Mouse (Mus musculus): ENCODE results near the gene Map3k4. TPM values are rescaled to one million over a fixed set of nuclear protein-coding genes. Genes with fewer than 3 reads are reported as not detected.

The Map3k4 gene
- total and polyA plus RNA-seq, 2 experiments from 2014 or later: 36.2 to 52.2 TPM

GRCm38 (mm10) chr17:12307251-12308135 lies 11.1 kb downstream of the Map3k4 start:
- H3K4me2 ChIP-seq (ENCODE audit: low read depth, low read length): no peak overlapping the region
- no peaks in the 10 kb centered on the region for H3K9me3 ChIP-seq (ENCODE audit: low read length)
- no peak overlapping the region for H3K27ac ChIP-seq
- H3K36me3 ChIP-seq (ENCODE audit: insufficient read depth, low read length): no peaks in the 10 kb centered on the region
- no peak overlapping the region for H3K4me3 ChIP-seq (ENCODE audit: low read length)
- DNase-seq (ENCODE audit: low spot score) (no peak), ATAC-seq (peak; percentile 43; the same call in 1 of the 2 replicates)
- H3K9ac ChIP-seq (replicated peaks; ENCODE audit: low read length): no peak overlapping the region
- no peaks in the 10 kb centered on the region for H3K27me3 ChIP-seq (ENCODE audit: insufficient read depth, low read length)
- WGBS: 73% methylated on average over 20 of the region's 20 CpGs
- no peak; the same call in 1 of the 2 replicates for TF ChIP-seq CTCF (IDR thresholded peaks at IDR 0.05; ENCODE audit: low read depth)
- H3K4me1 ChIP-seq (ENCODE audit: insufficient read depth, low read length): no peaks in the 10 kb centered on the region

DNA sequence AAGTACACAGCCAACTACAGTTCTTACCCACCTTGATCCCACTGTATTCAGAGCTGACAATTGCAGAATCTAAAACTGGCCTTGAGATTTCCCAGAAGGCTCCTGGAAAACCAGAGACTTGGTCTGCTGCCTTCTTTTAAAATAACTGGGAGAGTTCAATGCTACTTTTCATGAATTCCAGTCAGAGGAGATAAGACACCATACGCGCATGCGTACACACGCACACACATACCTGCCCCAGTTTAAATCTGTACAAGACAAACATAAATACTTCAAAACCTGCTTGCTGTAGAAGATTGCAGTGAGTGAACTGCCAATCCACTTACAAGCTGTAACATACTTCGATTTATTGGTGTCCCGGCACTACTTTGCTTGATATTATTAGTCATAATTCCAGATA lies 13.9 kb downstream of the Map3k4 start:
- Histone ChIP-seq H3K4me3 (ENCODE audit: low read length) (no peak overlapping the region), H3K27ac (no peak overlapping the region), H3K4me2 (ENCODE audit: low read depth, low read length) (no peak overlapping the region), H3K4me1 (ENCODE audit: insufficient read depth, low read length) (peaks cover 15% of the 10 kb centered on the region; the same call in 1 of the 2 replicates), H3K9me3 (ENCODE audit: low read length) (no peaks in the 10 kb centered on the region), H3K9ac (replicated peaks; ENCODE audit: low read length) (no peak overlapping the region), H3K36me3 (ENCODE audit: insufficient read depth, low read length) (no peaks in the 10 kb centered on the region), H3K27me3 (ENCODE audit: insufficient read depth, low read length) (no peaks in the 10 kb centered on the region)
- WGBS: 91% methylated on average over 6 of the region's 6 CpGs
- TF ChIP-seq CTCF (IDR thresholded peaks at IDR 0.05; ENCODE audit: low read depth): no peak
- no peak for ATAC-seq
- DNase-seq (ENCODE audit: low spot score): no peak

GRCm38 (mm10) chr17:12300896-12301706 lies 17.5 kb downstream of the Map3k4 start:
- Histone ChIP-seq H3K4me3 (ENCODE audit: low read length) (no peak overlapping the region), H3K27me3 (ENCODE audit: insufficient read depth, low read length) (no peaks in the 10 kb centered on the region), H3K9me3 (ENCODE audit: low read length) (no peaks in the 10 kb centered on the region), H3K4me1 (ENCODE audit: insufficient read depth, low read length) (peaks cover 17% of the 10 kb centered on the region; the same call in 1 of the 2 replicates), H3K36me3 (ENCODE audit: insufficient read depth, low read length) (no peaks in the 10 kb centered on the region), H3K27ac (no peak overlapping the region), H3K9ac (replicated peaks; ENCODE audit: low read length) (no peak overlapping the region), H3K4me2 (ENCODE audit: low read depth, low read length) (no peak overlapping the region)
- ATAC-seq (peak; percentile 78), DNase-seq (ENCODE audit: low spot score) (peak; percentile 61)
- 50% methylated on average over 3 of the region's 3 CpGs for WGBS
- TF ChIP-seq CTCF (IDR thresholded peaks at IDR 0.05; ENCODE audit: low read depth): peak; percentile 87

- 40% methylated on average over 14 of the region's 14 CpGs for WGBS
- no peak for TF ChIP-seq CTCF (IDR thresholded peaks at IDR 0.05; ENCODE audit: low read depth)
- H3K27ac ChIP-seq: no peak overlapping the region
Observed at GRCm38 (mm10) chr17:12300127-12300675, 18.4 kb downstream of the Map3k4 start.

DNA sequence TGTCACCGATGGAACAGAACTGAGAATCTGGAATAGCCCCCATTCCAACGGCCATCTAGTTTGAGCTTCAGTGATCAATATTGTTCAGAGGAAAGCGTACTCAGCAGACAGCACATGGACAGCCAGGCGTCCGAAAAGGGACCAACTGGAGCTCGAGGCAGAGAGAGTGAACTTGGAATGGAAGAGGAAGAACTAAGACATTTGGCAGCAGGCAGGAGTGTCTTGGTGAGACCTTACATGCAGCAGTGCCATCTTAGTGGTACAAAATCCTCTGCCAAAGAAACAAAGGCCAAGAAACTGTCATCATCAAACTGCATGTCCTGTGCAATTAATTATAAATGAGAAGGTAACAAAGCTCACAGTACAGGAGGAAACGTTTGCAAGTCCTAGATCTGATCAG lies 19.2 kb downstream of the Map3k4 start:
- ATAC-seq (no peak), DNase-seq (ENCODE audit: low spot score) (no peak)
- H3K4me2 ChIP-seq (ENCODE audit: low read depth, low read length): no peak overlapping the region
- H3K27me3 ChIP-seq (ENCODE audit: insufficient read depth, low read length): no peaks in the 10 kb centered on the region
- no peak overlapping the region for H3K4me3 ChIP-seq (ENCODE audit: low read length)
- WGBS: 53% methylated on average over 7 of the region's 7 CpGs
- TF ChIP-seq CTCF (IDR thresholded peaks at IDR 0.05; ENCODE audit: low read depth): no peak
- no peaks in the 10 kb centered on the region for H3K9me3 ChIP-seq (ENCODE audit: low read length)
- H3K9ac ChIP-seq (replicated peaks; ENCODE audit: low read length): no peak overlapping the region
- no peak overlapping the region for H3K27ac ChIP-seq
- H3K4me1 ChIP-seq (ENCODE audit: insufficient read depth, low read length): peaks cover 17% of the 10 kb centered on the region; the same call in 1 of the 2 replicates
- H3K36me3 ChIP-seq (ENCODE audit: insufficient read depth, low read length): no peaks in the 10 kb centered on the region

More at GRCm38 (mm10) chr17:12300127-12300675, 18.4 kb downstream of the Map3k4 start:
- no peak overlapping the region for H3K9ac ChIP-seq (replicated peaks; ENCODE audit: low read length)
- H3K4me3 ChIP-seq (ENCODE audit: low read length): no peak overlapping the region
- H3K9me3 ChIP-seq (ENCODE audit: low read length): no peaks in the 10 kb centered on the region
- no peaks in the 10 kb centered on the region for H3K27me3 ChIP-seq (ENCODE audit: insufficient read depth, low read length)
- H3K4me2 ChIP-seq (ENCODE audit: low read depth, low read length): no peak overlapping the region
- no peaks in the 10 kb centered on the region for H3K36me3 ChIP-seq (ENCODE audit: insufficient read depth, low read length)
- peaks cover 17% of the 10 kb centered on the region; the same call in 1 of the 2 replicates for H3K4me1 ChIP-seq (ENCODE audit: insufficient read depth, low read length)
- peak; percentile 54 for DNase-seq (ENCODE audit: low spot score)
- ATAC-seq: no peak

DNA sequence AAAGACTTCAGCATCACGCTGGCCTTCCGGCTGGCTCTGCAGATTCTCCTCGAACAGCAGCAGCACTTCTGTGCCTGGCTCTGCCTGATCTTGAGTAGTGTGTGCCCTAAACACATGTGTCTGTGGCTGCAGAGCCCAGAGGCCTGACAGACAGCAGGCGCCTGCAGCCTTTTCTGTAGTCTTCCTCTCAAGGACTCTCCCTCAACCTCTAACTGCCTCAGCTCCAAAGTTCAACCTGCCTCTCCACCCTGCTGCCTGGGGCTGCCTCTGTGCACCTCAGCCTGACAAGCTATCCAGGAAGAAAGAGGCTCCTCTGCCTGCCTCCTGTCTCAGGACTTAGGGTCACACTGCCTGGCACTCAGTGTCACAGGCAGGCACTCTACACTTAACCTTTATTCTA lies 20.6 kb downstream of the Map3k4 start:
- TF ChIP-seq CTCF (IDR thresholded peaks at IDR 0.05; ENCODE audit: low read depth): no peak
- H3K4me1 ChIP-seq (ENCODE audit: insufficient read depth, low read length): peaks cover 23% of the 10 kb centered on the region
- WGBS: 84% methylated on average over 4 of the region's 4 CpGs
- no peaks in the 10 kb centered on the region for H3K9me3 ChIP-seq (ENCODE audit: low read length)
- H3K36me3 ChIP-seq (ENCODE audit: insufficient read depth, low read length): no peaks in the 10 kb centered on the region
- no peak for ATAC-seq
- H3K27ac ChIP-seq: no peak overlapping the region
- no peak overlapping the region for H3K9ac ChIP-seq (replicated peaks; ENCODE audit: low read length)
- no peak for DNase-seq (ENCODE audit: low spot score)
- H3K4me2 ChIP-seq (ENCODE audit: low read depth, low read length): no peak overlapping the region
- no peaks in the 10 kb centered on the region for H3K27me3 ChIP-seq (ENCODE audit: insufficient read depth, low read length)
- H3K4me3 ChIP-seq (ENCODE audit: low read length): no peak overlapping the region
